Mouse (Mus musculus) liver, embryonic 13.5 days (tissue): Measurements from ENCODE around the gene Por. TPM values are rescaled to one million over a fixed set of nuclear protein-coding genes. Genes with fewer than 3 reads are reported as not detected.

Experiments used
- ATAC-seq: fragments of 200-750 bp; cut with Nextera tagmentation; 2 replicates; pipeline ENCODE4 v1.8.0; 2017; ENCODE audit warnings: low read depth, mild to moderate bottlenecking, moderate number of reproducible peaks, moderate library complexity
- DNase-seq: peaks from one replicate; pipeline ENCODE4 v3.0.0; 2022
- H3K27ac ChIP-seq: fragments of 300-500 bp; sonication (generic); 2 replicates; pipeline ENCODE4 v1.5.1; 2015; ENCODE audit warnings: moderate library complexity, mild to moderate bottlenecking, inconsistent platforms
- H3K27me3 ChIP-seq: fragments of 300-500 bp; sonication (generic); 2 replicates; pipeline ENCODE4 v1.6.1; 2015; ENCODE audit warnings: mild to moderate bottlenecking, inconsistent platforms
- H3K36me3 ChIP-seq: fragments of 300-500 bp; sonication (generic); 2 replicates; pipeline ENCODE4 v1.6.1; 2015; ENCODE audit warnings: mild to moderate bottlenecking, inconsistent platforms
- H3K4me1 ChIP-seq: fragments of 300-500 bp; sonication (generic); replicated peaks from 2 replicates; pipeline ENCODE4 v1.6.1; 2015; ENCODE audit warnings: inconsistent platforms
- H3K4me2 ChIP-seq: fragments of 300-500 bp; sonication (generic); 2 replicates; pipeline ENCODE4 v1.6.1; 2015; ENCODE audit warnings: inconsistent platforms, mild to moderate bottlenecking, moderate library complexity
- H3K4me3 ChIP-seq: fragments of 300-500 bp; sonication (generic); replicated peaks from 2 replicates; pipeline ENCODE4 v1.5.1; 2015; ENCODE audit warnings: mild to moderate bottlenecking, inconsistent platforms
- H3K9ac ChIP-seq: fragments of 300-500 bp; sonication (generic); 2 replicates; pipeline ENCODE4 v1.6.1; 2015; ENCODE audit warnings: mild to moderate bottlenecking, inconsistent platforms
- H3K9me3 ChIP-seq: fragments of 300-500 bp; sonication (generic); replicated peaks from 2 replicates; pipeline ENCODE4 v1.6.1; 2016; ENCODE audit warnings: inconsistent platforms
- WGBS: fragments of 180-500 bp; shearing (Covaris S2); methylation state at CpG from one replicate; pipeline ENCODE4 v1.1.7; 2015; ENCODE audit not compliant: insufficient replicate concordance; 5-methylcytosine and 5-hydroxymethylcytosine counted together
- polyA plus RNA-seq: library from polyadenylated mRNA; unstranded; fragments of >200 nt; fragmentation: Nextera tagmentation; extraction: Ambion mirVana; gene quantifications from 2 replicates; pipeline ENCODE4 v1.2.1, GENCODE M21; 2015

Por gene
- polyA plus RNA-seq, 1 experiment from 2014 or later = 26.7 TPM

DNA sequence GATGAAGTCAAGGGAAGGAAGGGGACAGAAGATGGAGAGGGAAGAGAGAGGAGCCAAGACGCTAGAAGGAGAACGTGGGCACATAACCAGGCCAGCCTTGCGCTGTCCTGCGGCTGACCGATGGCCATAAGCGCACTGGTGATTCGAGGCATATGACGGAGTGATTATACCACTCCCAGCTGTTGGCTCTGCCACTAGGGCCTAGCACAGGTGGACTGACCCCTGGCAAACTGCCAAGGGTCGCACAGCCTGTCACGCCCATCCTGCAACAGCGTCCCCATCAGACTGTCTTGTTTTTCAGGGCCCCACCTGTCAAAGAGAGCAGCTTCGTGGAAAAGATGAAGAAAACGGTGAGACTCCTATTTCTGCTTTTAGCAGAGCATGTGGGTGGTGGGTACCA lies 58.5 kb downstream of the Por start:
- DNase-seq (no peak), ATAC-seq (no peak)
- Histone ChIP-seq H3K27me3 (no peaks in the 10 kb centered on the region), H3K27ac (no peak overlapping the region), H3K4me1 (peaks cover 31% of the 10 kb centered on the region), H3K36me3 (peaks cover 51% of the 10 kb centered on the region), H3K9ac (no peak overlapping the region), H3K4me3 (no peak overlapping the region), H3K9me3 (no peaks in the 10 kb centered on the region), H3K4me2 (no peak overlapping the region)
- 83% methylated on average over 13 of the region's 13 CpGs for WGBS

DNA sequence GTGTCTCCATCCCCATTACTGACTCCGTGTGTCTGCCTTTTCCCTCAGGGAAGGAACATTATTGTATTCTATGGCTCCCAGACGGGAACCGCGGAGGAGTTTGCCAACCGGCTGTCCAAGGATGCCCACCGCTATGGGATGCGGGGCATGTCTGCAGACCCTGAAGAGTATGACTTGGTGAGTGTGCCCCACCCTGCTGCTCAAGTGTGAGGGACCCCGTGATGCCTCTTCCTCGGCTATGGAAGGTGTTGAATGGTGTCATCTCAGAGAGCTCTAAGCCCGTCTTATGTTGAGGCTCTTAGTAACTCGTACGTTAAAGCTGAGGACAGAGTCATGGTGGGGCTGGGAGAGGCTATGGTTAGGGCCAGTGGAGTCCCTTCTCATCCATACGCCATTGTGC lies 59.5 kb downstream of the Por start:
- no peak overlapping the region for H3K4me3 ChIP-seq
- peaks cover 61% of the 10 kb centered on the region for H3K36me3 ChIP-seq
- WGBS = 80% methylated on average over 13 of the region's 13 CpGs

DNA sequence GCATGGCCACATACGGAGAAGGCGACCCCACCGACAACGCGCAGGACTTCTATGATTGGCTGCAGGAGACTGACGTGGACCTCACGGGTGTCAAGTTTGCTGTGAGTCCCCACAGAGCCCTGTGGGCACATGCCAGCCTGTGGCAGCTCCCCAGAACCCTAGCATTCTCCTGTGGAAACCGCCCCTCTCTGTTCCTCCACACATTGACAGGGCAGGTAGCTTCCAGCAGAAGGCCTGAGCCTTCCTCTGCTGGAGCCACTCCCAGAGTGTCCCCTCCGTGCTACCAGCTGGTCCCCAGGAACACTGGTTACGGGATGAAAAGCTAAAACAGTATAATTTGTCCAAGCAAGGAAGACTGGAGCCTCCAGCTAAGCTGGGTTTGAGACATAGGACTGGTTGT lies 60.4 kb downstream of the Por start:
- Histone ChIP-seq H3K27ac (no peak overlapping the region), H3K4me2 (no peak overlapping the region), H3K4me3 (no peak overlapping the region), H3K9ac (no peak overlapping the region), H3K9me3 (no peaks in the 10 kb centered on the region), H3K36me3 (peaks cover 70% of the 10 kb centered on the region), H3K27me3 (no peaks in the 10 kb centered on the region), H3K4me1 (peaks cover 14% of the 10 kb centered on the region)
- 87% methylated on average over 10 of the region's 10 CpGs for WGBS
- DNase-seq (no peak), ATAC-seq (no peak)

More for the DNA sequence above, 59.5 kb downstream of the Por start:
- H3K4me1 ChIP-seq = peaks cover 23% of the 10 kb centered on the region
- H3K27ac ChIP-seq = no peak overlapping the region
- no peak overlapping the region for H3K4me2 ChIP-seq
- no peaks in the 10 kb centered on the region for H3K9me3 ChIP-seq
- ATAC-seq (no peak), DNase-seq (no peak)
- H3K27me3 ChIP-seq = no peaks in the 10 kb centered on the region
- no peak overlapping the region for H3K9ac ChIP-seq

DNA sequence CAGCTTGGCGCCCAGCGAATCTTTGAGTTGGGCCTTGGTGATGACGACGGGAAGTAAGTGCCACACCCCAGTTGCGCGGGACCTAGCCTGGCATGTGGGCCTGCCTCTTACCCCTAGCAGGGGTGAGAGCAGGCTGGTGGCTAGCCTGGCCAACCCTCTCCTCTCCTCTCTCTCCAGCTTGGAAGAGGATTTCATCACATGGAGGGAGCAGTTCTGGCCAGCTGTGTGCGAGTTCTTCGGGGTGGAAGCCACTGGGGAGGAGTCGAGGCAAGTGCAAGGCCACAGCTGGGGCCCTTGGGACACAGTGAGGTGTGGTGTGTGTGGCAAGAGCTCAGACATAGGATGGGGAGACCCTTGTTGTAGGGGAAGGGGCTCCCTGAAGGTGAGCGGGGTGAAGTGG lies 61.1 kb downstream of the Por start:
- Histone ChIP-seq H3K9ac (no peak overlapping the region), H3K4me2 (no peak overlapping the region), H3K9me3 (no peaks in the 10 kb centered on the region), H3K4me1 (peaks cover 7% of the 10 kb centered on the region), H3K27me3 (no peaks in the 10 kb centered on the region), H3K4me3 (no peak overlapping the region), H3K27ac (no peak overlapping the region), H3K36me3 (peaks cover 76% of the 10 kb centered on the region)
- DNase-seq (no peak), ATAC-seq (no peak; the same call in 1 of the 2 replicates)
- WGBS = 88% methylated on average over 10 of the region's 10 CpGs

DNA sequence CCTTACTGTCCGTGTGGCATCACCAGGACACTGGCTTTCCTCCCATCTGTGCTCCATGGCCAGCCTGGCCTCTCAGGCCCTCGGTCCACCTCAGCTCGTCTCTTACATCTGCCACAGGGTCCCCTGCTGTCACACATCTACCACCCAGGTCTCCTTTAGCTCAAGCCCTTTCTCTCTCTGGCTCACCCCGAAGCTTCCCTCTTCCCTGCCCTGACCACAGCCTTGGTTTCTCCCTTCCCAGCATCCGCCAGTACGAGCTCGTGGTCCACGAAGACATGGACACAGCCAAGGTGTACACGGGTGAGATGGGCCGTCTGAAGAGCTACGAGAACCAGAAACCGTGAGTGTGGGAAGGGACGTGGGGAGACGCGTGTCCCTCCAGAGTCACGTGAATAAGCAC lies 61.5 kb downstream of the Por start:
- Histone ChIP-seq H3K36me3 (peaks cover 80% of the 10 kb centered on the region), H3K4me1 (peaks cover 5% of the 10 kb centered on the region), H3K4me2 (no peak overlapping the region), H3K9ac (no peak overlapping the region), H3K9me3 (no peaks in the 10 kb centered on the region), H3K4me3 (no peak overlapping the region), H3K27me3 (no peaks in the 10 kb centered on the region), H3K27ac (no peak overlapping the region)
- 82% methylated on average over 16 of the region's 16 CpGs for WGBS
- no peak for DNase-seq
- ATAC-seq = no peak

DNA sequence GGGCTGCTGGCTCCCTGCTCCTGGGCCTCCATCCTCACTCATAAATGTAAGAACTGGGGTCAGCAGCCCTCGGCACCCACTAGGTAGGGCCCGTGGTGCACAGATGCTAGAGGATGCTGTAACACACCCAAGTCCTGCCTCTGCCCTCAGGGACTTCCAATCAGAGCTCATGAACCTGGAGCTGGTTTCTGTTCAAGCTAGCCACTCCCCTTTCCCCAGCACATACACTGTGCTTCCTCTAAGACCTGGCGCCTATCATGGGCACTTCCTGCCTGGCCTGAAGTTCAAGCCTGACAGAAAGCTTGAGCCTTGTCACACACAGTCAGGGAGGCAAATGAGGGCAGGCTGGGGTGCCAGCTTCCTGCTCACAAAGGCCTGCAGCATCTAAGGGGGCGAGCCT lies 63.2 kb downstream of the Por start:
- H3K36me3 ChIP-seq = peaks cover 83% of the 10 kb centered on the region

DNA sequence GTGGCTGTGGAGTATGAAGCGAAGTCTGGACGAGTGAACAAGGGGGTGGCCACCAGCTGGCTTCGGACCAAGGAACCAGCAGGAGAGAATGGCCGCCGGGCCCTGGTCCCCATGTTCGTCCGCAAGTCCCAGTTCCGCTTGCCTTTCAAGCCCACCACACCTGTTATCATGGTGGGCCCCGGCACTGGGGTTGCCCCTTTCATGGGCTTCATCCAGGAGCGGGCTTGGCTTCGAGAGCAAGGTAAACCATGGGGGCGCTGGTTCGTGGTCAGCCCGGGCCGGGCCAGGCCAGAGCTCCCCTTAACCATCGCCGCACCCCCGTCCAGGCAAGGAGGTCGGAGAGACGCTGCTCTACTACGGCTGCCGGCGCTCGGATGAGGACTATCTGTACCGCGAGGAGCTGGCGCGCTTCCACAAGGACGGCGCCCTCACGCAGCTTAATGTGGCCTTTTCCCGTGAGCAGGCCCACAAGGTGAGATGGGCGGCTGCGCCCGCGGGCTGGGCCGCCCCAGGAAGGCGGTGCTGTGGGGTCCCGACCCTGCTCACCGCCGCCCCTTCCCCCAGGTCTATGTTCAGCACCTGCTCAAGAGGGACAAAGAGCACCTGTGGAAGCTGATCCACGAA lies 64.3 kb downstream of the Por start:
- no peaks in the 10 kb centered on the region for H3K4me1 ChIP-seq
- no peaks in the 10 kb centered on the region for H3K27me3 ChIP-seq
- DNase-seq = no peak
- no peak overlapping the region for H3K4me3 ChIP-seq
- ATAC-seq = no peak
- no peak overlapping the region for H3K27ac ChIP-seq
- no peak overlapping the region for H3K9ac ChIP-seq
- H3K36me3 ChIP-seq = peaks cover 74% of the 10 kb centered on the region
- no peak overlapping the region for H3K4me2 ChIP-seq
- 89% methylated on average over 42 of the region's 42 CpGs for WGBS
- no peaks in the 10 kb centered on the region for H3K9me3 ChIP-seq

More for the DNA sequence above, 63.2 kb downstream of the Por start:
- Histone ChIP-seq H3K4me3 (no peak overlapping the region), H3K9me3 (no peaks in the 10 kb centered on the region), H3K27ac (no peak overlapping the region), H3K27me3 (no peaks in the 10 kb centered on the region), H3K4me2 (no peak overlapping the region), H3K9ac (no peak overlapping the region), H3K4me1 (no peaks in the 10 kb centered on the region)
- 80% methylated on average over 4 of the region's 4 CpGs for WGBS
- DNase-seq = no peak
- no peak for ATAC-seq

DNA sequence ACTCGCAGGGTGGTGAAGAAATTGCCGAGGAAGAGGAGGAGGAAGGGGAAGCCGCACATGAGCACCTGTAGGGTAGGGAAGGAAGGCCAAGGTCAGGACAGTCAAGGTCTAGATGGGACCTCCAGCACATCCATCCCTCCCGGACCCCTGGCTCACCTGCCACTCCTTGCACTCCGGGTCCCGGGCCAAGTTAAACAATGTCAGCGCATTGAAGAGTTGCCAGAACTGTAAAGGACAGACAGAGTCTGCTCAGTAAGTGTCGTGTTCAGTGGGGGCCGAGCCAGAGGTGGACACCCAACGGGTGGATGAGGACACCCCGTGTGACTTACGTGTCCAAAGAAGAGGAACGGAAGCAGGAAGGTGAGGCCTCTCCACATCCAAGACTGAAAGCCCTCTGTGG lies 65.9 kb downstream of the Por start:
- WGBS = 80% methylated on average over 13 of the region's 13 CpGs
- no peak for DNase-seq

DNA sequence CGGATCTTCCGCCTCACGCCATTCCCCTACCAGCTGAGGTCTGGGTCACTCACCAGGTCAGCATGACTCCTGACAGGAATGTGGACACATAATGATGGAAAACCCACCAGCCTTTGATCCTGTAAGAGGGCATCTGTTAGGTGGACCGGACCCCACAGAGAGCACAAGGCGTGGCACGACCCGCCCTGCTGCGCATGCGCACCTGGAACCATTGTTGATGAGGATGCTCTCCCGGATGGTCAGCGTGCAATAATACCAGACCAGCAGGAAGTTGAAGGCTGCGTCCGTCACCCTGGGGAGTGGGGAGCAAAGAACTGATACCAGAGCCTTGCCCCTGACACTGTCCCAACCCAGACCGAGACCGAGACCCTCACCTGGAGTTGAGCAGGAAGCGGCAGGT lies 66.7 kb downstream of the Por start:
- DNase-seq (no peak), ATAC-seq (no peak)
- H3K27me3 ChIP-seq = no peaks in the 10 kb centered on the region
- no peak overlapping the region for H3K4me3 ChIP-seq
- H3K9ac ChIP-seq = no peak overlapping the region
- no peaks in the 10 kb centered on the region for H3K4me1 ChIP-seq
- H3K36me3 ChIP-seq = peaks cover 51% of the 10 kb centered on the region
- no peaks in the 10 kb centered on the region for H3K9me3 ChIP-seq
- 88% methylated on average over 16 of the region's 16 CpGs for WGBS
- H3K4me2 ChIP-seq = no peak overlapping the region
- no peak overlapping the region for H3K27ac ChIP-seq

More for the DNA sequence above, 65.9 kb downstream of the Por start:
- H3K4me3 ChIP-seq = no peak overlapping the region
- no peak overlapping the region for H3K9ac ChIP-seq
- H3K4me2 ChIP-seq = no peak overlapping the region
- H3K9me3 ChIP-seq = no peaks in the 10 kb centered on the region
- no peak for ATAC-seq
- H3K4me1 ChIP-seq = no peaks in the 10 kb centered on the region
- H3K27ac ChIP-seq = no peak overlapping the region
- peaks cover 59% of the 10 kb centered on the region for H3K36me3 ChIP-seq
- H3K27me3 ChIP-seq = no peaks in the 10 kb centered on the region

DNA sequence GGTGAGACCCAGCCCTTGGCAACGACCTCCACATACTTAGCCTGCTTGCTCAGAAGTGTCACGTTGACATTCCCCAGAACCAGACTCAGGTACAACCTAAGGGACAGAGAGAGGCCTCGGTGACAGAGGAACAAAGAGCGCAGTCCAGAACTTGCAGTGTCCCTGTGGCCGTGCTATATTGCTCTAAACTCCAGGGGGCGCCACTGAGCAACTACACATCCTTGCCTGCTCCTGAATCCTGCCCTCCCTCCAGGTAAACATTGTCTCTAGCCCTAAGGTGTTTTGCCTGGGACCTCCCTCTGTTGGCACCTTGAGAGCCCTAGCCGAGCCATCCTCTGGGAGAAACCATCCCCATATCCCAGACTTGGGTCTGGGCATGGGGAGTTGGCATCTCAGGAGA lies 67.3 kb downstream of the Por start:
- ATAC-seq = no peak
- Histone ChIP-seq H3K9me3 (no peaks in the 10 kb centered on the region), H3K4me3 (no peak overlapping the region), H3K9ac (no peak overlapping the region), H3K4me1 (no peaks in the 10 kb centered on the region), H3K4me2 (no peak overlapping the region), H3K27me3 (no peaks in the 10 kb centered on the region), H3K27ac (no peak overlapping the region), H3K36me3 (peaks cover 45% of the 10 kb centered on the region)
- 72% methylated on average over 7 of the region's 7 CpGs for WGBS
- DNase-seq = no peak

DNA sequence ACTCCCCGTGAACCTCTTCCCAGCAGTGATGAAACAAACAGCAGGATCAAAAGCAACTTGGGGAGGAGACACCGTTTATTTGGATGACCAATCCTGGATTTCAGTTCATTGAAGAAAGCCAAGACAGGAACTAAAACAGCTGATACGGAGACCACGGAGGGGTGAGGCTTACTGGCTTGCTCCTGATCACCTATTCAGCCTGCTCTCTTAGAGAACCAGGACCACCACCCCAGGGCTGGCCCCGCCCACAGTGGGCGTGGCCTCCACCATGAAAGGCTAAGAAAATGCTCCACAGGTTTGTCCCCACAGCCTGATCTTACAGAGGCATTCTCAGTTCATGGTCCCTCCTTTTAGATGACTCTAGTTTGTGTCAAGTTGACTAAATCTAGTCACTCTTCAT lies 68.4 kb downstream of the Por start:
- H3K27ac ChIP-seq = no peak overlapping the region
- H3K4me1 ChIP-seq = peaks cover 7% of the 10 kb centered on the region
- DNase-seq (no peak), ATAC-seq (no peak)
- H3K4me3 ChIP-seq = no peak overlapping the region
- H3K27me3 ChIP-seq = no peaks in the 10 kb centered on the region
- peaks cover 33% of the 10 kb centered on the region for H3K36me3 ChIP-seq
- H3K9ac ChIP-seq = no peak overlapping the region
- WGBS = 30% methylated on average over 6 of the region's 6 CpGs
- no peak overlapping the region for H3K4me2 ChIP-seq
- no peaks in the 10 kb centered on the region for H3K9me3 ChIP-seq

DNA sequence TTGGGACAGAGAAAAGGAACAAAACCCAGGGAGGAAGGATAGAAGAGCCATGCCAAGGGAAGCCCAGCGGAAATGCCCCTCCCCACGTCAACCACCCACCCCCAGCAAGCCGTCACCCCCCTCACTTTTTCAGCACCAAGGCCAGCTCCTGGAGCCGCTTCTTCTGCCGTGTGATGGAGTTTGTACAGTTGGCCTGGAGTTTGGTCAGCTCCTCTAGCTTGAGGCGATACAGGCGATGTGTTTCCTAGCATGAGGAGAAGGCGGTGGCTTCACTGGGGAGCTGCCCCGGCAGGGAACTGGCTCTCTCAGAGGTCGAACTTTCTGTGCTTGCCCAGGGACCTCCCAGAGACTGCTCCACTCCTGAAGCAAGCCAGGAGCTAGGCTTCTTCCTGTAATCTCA lies 72.3 kb downstream of the Por start:
- Histone ChIP-seq H3K4me3 (no peak overlapping the region), H3K9me3 (no peaks in the 10 kb centered on the region), H3K36me3 (no peaks in the 10 kb centered on the region), H3K27me3 (no peaks in the 10 kb centered on the region), H3K27ac (no peak overlapping the region), H3K4me2 (no peak overlapping the region), H3K4me1 (peaks cover 23% of the 10 kb centered on the region), H3K9ac (no peak overlapping the region)
- DNase-seq (no peak), ATAC-seq (no peak)
- WGBS = 52% methylated on average over 10 of the region's 10 CpGs
